Mouse (Mus musculus) midbrain, embryonic 14.5 days (tissue): ENCODE results near the gene Zfp629. TPM values are rescaled to one million over a fixed set of nuclear protein-coding genes. Genes with fewer than 3 reads are reported as not detected.
"Not testable (repeated sequence)": the region's sequence is repeated elsewhere in the genome, so short reads cannot be mapped to it uniquely, and the experiment has no call there.

ENCODE experiments used
- ATAC-seq: fragments of 200-750 bp; cut with Nextera tagmentation; 2 replicates; pipeline ENCODE4 v1.8.0; 2017; ENCODE audit warnings: moderate number of reproducible peaks, moderate library complexity; ENCODE audit not compliant: low FRiP score, low TSS enrichment
- DNase-seq: peaks from one replicate; pipeline ENCODE4 v3.0.0-alpha.2; 2015
- H3K27ac ChIP-seq: fragments of 300-500 bp; sonication (generic); replicated peaks from 2 replicates; pipeline ENCODE4 v1.5.1; 2014; ENCODE audit warnings: mild to moderate bottlenecking, low read depth, low read length, moderate library complexity
- H3K27me3 ChIP-seq: fragments of 300-500 bp; sonication (generic); 2 replicates; pipeline ENCODE4 v1.6.1; 2014; ENCODE audit warnings: low read length, control low read depth, mixed read lengths; ENCODE audit not compliant: control insufficient read depth, insufficient read depth
- H3K36me3 ChIP-seq: fragments of 300-500 bp; sonication (generic); 2 replicates; pipeline ENCODE4 v1.6.1; 2014; ENCODE audit warnings: low read length, control low read depth; ENCODE audit not compliant: control insufficient read depth, insufficient read depth
- H3K4me1 ChIP-seq: fragments of 300-500 bp; sonication (generic); 2 replicates; pipeline ENCODE4 v1.6.1; 2014; ENCODE audit warnings: mild to moderate bottlenecking, antibody characterized with exemption, low read length, control low read depth; ENCODE audit not compliant: control insufficient read depth, insufficient read depth
- H3K4me2 ChIP-seq: fragments of 300-500 bp; sonication (generic); 2 replicates; pipeline ENCODE4 v1.6.1; 2014; ENCODE audit warnings: mild to moderate bottlenecking, low read length, moderate library complexity
- H3K4me3 ChIP-seq: fragments of 300-500 bp; sonication (generic); replicated peaks from 2 replicates; pipeline ENCODE4 v1.5.1; 2014; ENCODE audit warnings: low read depth, low read length
- H3K9ac ChIP-seq: fragments of 300-500 bp; sonication (generic); replicated peaks from 2 replicates; pipeline ENCODE4 v1.6.1; 2014; ENCODE audit warnings: mild to moderate bottlenecking, low read length, moderate library complexity
- H3K9me3 ChIP-seq: fragments of 300-500 bp; sonication (generic); 2 replicates; pipeline ENCODE4 v1.6.1; 2016; ENCODE audit warnings: low read length, control low read depth, mixed read lengths; ENCODE audit not compliant: control insufficient read depth
- WGBS: fragments of 180-500 bp; shearing (Covaris S2); extraction: QIAGEN DNeasy Blood & Tissue Kit; methylation state at CpG from one replicate; pipeline ENCODE4 v1.1.7; 2014; 5-methylcytosine and 5-hydroxymethylcytosine counted together
- polyA plus RNA-seq: library from polyadenylated mRNA; unstranded; fragments of >200 nt; fragmentation: Nextera tagmentation; extraction: Ambion mirVana; gene quantifications from 2 replicates; pipeline ENCODE4 v1.2.1, GENCODE M21; 2014

Zfp629 gene
- polyA plus RNA-seq, 1 experiment from 2014 or later: 31.6 TPM

DNA sequence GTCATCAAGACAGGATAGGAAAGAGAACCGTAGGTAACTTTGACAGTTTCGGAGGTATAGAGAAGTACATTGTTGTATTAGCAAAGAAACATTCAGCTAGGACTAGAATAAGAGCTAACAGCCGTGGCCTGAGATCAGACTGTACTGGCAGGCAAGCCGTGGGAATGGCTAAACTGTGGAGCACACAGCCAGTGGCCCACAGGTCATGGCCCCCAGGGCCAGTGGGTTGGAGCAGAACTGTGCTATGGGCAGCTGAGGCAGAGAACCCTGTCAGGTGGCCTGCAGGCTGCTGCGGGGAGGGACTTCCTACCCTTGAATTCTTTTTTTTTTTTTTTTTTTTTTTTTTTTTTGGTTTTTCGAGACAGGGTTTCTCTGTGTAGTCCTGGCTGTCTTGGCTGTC is 33.6 kb upstream of the Zfp629 start:
- Histone ChIP-seq H3K4me1 (no peaks in the 10 kb centered on the region), H3K36me3 (no peaks in the 10 kb centered on the region), H3K27me3 (no peaks in the 10 kb centered on the region), H3K9me3 (no peaks in the 10 kb centered on the region), H3K4me2 (no peak overlapping the region), H3K27ac (no peak overlapping the region), H3K9ac (no peak overlapping the region), H3K4me3 (no peak overlapping the region)
- 89% methylated on average over 5 of the region's 6 CpGs for WGBS
- DNase-seq: no peak
- ATAC-seq: no peak

GRCm38 (mm10) chr7:127648516-127649201 is 33.1 kb upstream of the Zfp629 start:
- Histone ChIP-seq H3K9ac (no peak overlapping the region), H3K9me3 (no peaks in the 10 kb centered on the region), H3K4me3 (no peak overlapping the region), H3K27ac (no peak overlapping the region), H3K27me3 (no peaks in the 10 kb centered on the region), H3K36me3 (no peaks in the 10 kb centered on the region), H3K4me2 (no peak overlapping the region), H3K4me1 (no peaks in the 10 kb centered on the region)
- ATAC-seq (no peak), DNase-seq (no peak)
- 83% methylated on average over 4 of the region's 4 CpGs for WGBS

DNA sequence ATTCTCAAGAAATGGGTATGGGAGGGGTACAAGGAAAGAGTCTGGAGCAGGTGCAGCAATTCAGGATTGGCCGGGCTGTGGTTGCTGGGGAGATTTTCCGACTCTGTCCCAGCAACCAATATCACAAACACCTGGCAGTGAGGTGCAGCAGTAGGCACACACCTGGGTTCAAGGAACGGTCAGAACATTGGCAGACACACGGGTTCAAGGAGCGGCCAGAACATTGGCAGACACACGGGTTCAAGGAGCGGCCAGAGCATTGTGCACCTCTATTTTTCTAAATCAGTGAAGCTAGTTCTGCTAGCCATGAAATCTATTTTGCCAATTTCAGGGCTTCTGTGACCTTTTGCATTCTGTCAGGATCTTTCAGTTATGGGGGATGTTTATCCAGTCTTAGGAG is 32.0 kb upstream of the Zfp629 start:
- H3K27ac ChIP-seq: not testable (repeated sequence)
- WGBS: 91% methylated on average over 7 of the region's 7 CpGs

GRCm38 (mm10) chr7:127646363-127646762 is 30.8 kb upstream of the Zfp629 start:
- Histone ChIP-seq H3K9me3 (no peaks in the 10 kb centered on the region), H3K4me3 (no peak overlapping the region), H3K4me1 (no peaks in the 10 kb centered on the region), H3K9ac (no peak overlapping the region), H3K36me3 (no peaks in the 10 kb centered on the region), H3K27me3 (no peaks in the 10 kb centered on the region), H3K27ac (no peak overlapping the region), H3K4me2 (no peak overlapping the region)
- WGBS: 88% methylated on average over 4 of the region's 4 CpGs
- no peak for DNase-seq
- ATAC-seq: no peak

More for the DNA sequence above, 32.0 kb upstream of the Zfp629 start:
- not testable (repeated sequence) for DNase-seq, H3K9ac ChIP-seq, H3K4me3 ChIP-seq, H3K36me3 ChIP-seq, H3K27me3 ChIP-seq, ATAC-seq, H3K4me2 ChIP-seq, H3K4me1 ChIP-seq, H3K9me3 ChIP-seq

DNA sequence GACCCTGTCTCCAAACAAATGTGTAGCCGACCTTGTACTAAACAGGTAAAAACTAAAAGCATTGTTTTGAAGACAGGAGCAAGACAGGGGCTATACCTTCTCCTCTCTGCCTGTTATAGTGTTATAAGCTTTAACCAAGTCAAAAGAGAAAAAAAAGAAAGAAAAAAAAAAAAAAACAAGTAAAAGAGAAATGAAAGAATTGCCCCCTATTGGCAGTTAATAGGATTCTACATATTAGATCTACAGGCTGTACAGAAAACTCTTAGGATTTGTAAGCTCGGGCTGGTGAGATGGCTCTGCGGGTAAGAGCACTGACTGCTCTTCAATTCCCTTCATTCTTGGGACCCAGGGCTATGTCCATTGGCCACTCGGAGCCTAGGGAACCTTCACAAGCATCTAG is 26.7 kb upstream of the Zfp629 start:
- H3K4me2 ChIP-seq: no peak overlapping the region
- no peak for ATAC-seq
- H3K4me1 ChIP-seq: peaks cover 4% of the 10 kb centered on the region; the same call in 1 of the 2 replicates
- H3K4me3 ChIP-seq: no peak overlapping the region
- DNase-seq: no peak
- H3K9me3 ChIP-seq: no peaks in the 10 kb centered on the region
- no peaks in the 10 kb centered on the region for H3K36me3 ChIP-seq
- H3K27ac ChIP-seq: no peak overlapping the region
- no peaks in the 10 kb centered on the region for H3K27me3 ChIP-seq
- no peak overlapping the region for H3K9ac ChIP-seq
- 68% methylated on average over 4 of the region's 4 CpGs for WGBS

- H3K27ac ChIP-seq: no peak overlapping the region
- H3K9me3 ChIP-seq: no peaks in the 10 kb centered on the region
- no peaks in the 10 kb centered on the region for H3K27me3 ChIP-seq
- ATAC-seq (no peak), DNase-seq (no peak)
- no peak overlapping the region for H3K4me3 ChIP-seq
- 66% methylated on average over 4 of the region's 4 CpGs for WGBS
- H3K36me3 ChIP-seq: no peaks in the 10 kb centered on the region
- H3K4me2 ChIP-seq: no peak overlapping the region
- peaks cover 5% of the 10 kb centered on the region; the same call in 1 of the 2 replicates for H3K4me1 ChIP-seq
- H3K9ac ChIP-seq: no peak overlapping the region
These were observed 25.7 kb upstream of the Zfp629 start for GRCm38 (mm10) chr7:127641260-127641659.

- Histone ChIP-seq H3K9ac (peak overlapping the region; percentile 66), H3K4me1 (peaks cover 5% of the 10 kb centered on the region; the same call in 1 of the 2 replicates), H3K36me3 (no peaks in the 10 kb centered on the region), H3K4me2 (peak overlapping the region; percentile 61), H3K4me3 (peak overlapping the region; percentile 49), H3K9me3 (no peaks in the 10 kb centered on the region), H3K27ac (no peak overlapping the region), H3K27me3 (no peaks in the 10 kb centered on the region)
- ATAC-seq: no peak; the same call in 1 of the 2 replicates
- peak; percentile 90 for DNase-seq
- under 1% methylated on average over 27 of the region's 27 CpGs for WGBS
These were observed 21.4 kb upstream of the Zfp629 start for GRCm38 (mm10) chr7:127636963-127637362.

- Histone ChIP-seq H3K4me3 (no peak overlapping the region), H3K27ac (no peak overlapping the region), H3K9ac (no peak overlapping the region), H3K36me3 (no peaks in the 10 kb centered on the region), H3K4me2 (no peak overlapping the region), H3K27me3 (no peaks in the 10 kb centered on the region), H3K4me1 (no peaks in the 10 kb centered on the region), H3K9me3 (no peaks in the 10 kb centered on the region)
- WGBS: 70% methylated on average over 4 of the region's 4 CpGs
- DNase-seq: no peak
- ATAC-seq: no peak
These were observed 15.8 kb upstream of the Zfp629 start for GRCm38 (mm10) chr7:127631416-127631815.

GRCm38 (mm10) chr7:127628646-127629045 is 13.0 kb upstream of the Zfp629 start:
- H3K27ac ChIP-seq: no peak overlapping the region
- no peak for ATAC-seq
- no peaks in the 10 kb centered on the region for H3K27me3 ChIP-seq
- no peak overlapping the region for H3K4me3 ChIP-seq
- H3K9ac ChIP-seq: no peak overlapping the region
- H3K36me3 ChIP-seq: no peaks in the 10 kb centered on the region
- no peaks in the 10 kb centered on the region for H3K9me3 ChIP-seq
- no peaks in the 10 kb centered on the region for H3K4me1 ChIP-seq
- no peak overlapping the region for H3K4me2 ChIP-seq
- DNase-seq: no peak
- 82% methylated on average over 5 of the region's 5 CpGs for WGBS
